Mouse (Mus musculus): ENCODE measurements around the gene Timm9. TPM values are rescaled to one million over a fixed set of nuclear protein-coding genes. Genes with fewer than 3 reads are reported as not detected.
A peak's percentile ranks its signal among the peaks of the same experiment; 100 is the strongest.
"Not testable (repeated sequence)": the region's sequence is repeated elsewhere in the genome, so short reads cannot be mapped to it uniquely, and the experiment has no call there.

The Timm9 gene
- polyA plus RNA-seq, 1 experiment from 2014 or later: 85.7 TPM

DNA sequence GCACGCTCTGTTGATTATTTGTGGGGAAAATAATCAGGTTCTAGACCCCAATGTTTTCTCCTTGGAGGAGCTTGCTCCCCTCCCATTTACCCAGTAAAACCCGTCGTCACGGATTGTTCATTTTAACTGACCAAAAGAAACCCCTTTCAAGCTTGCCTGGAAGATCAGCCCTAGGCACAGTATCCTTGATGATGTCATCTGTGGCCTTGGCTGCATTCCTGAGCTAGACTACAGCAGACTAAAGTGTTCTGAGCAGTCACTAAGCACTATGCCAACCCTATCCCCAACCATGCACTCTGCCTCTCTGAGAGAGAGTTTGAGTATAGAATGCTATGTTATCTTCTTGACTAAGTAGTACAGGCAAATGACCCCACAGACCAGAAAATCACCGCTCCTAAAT, 20.1 kb downstream of the Timm9 start:
- no peak overlapping the region for H3K27ac ChIP-seq (ENCODE audit: low read depth, low read length)
- ATAC-seq: no peak
- 65% methylated on average over 5 of the region's 5 CpGs for WGBS
- H3K36me3 ChIP-seq (ENCODE audit: control insufficient read depth, insufficient read depth, low read length): 0 out of 2 replicates have a peak, but pooled peaks cover 3% of the 10 kb centered on the region
- H3K4me1 ChIP-seq (ENCODE audit: control insufficient read depth, insufficient read depth, low read length): 0 out of 2 replicates have a peak, but pooled peaks cover 2% of the 10 kb centered on the region
- H3K9ac ChIP-seq (ENCODE audit: low read length): no peak overlapping the region
- H3K9me3 ChIP-seq (replicated peaks; ENCODE audit: control insufficient read depth, low read length): no peaks in the 10 kb centered on the region
- 0 out of 2 replicates have a peak, but pooled peaks cover 2% of the 10 kb centered on the region for H3K27me3 ChIP-seq (replicated peaks; ENCODE audit: control insufficient read depth, insufficient read depth, low read length)
- no peak overlapping the region for H3K4me3 ChIP-seq (ENCODE audit: low read depth, low read length)
- H3K4me2 ChIP-seq (ENCODE audit: low read length): no peak overlapping the region
- peak; percentile 23 for DNase-seq (ENCODE audit: low spot score)

DNA sequence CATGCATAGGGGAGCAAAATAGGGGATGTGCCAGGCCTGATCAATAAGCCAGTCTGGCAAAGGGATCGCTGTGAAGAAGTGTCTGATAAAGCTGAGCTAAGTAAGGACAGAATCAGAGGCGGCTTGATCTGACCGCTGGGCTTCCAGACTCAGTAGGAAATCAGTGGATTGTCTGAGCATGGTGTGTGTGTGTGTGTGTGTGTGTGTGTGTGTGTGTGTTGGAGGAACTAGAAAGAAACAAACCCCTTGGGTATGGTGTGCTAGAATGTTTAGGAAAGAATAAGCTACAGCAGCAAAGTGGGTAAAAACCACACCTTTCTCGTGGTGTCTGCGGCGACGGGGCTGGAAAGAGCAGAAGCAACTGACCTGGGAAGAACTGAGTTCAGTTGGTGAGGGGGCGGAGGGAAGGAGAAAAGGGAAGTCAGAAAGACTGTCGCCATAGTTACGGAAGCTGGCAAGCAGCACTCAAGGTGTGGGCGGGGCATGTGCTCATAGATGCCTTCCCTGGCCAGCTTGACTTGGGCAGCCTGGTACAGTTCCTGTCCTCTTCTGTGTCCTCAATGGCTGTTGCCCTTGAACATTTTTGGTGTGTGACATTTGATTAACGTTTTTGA, 22.7 kb downstream of the Timm9 start:
- H3K9ac ChIP-seq (ENCODE audit: low read length): no peak overlapping the region; the same call in 1 of the 2 replicates
- ATAC-seq: peak; percentile 46; the same call in 1 of the 2 replicates
- no peak overlapping the region for H3K27ac ChIP-seq (ENCODE audit: low read depth, low read length)
- DNase-seq (ENCODE audit: low spot score): peak; percentile 65
- no peaks in the 10 kb centered on the region for H3K36me3 ChIP-seq (ENCODE audit: control insufficient read depth, insufficient read depth, low read length)
- H3K9me3 ChIP-seq (replicated peaks; ENCODE audit: control insufficient read depth, low read length): no peaks in the 10 kb centered on the region
- H3K4me2 ChIP-seq (ENCODE audit: low read length): no peak overlapping the region
- 0 out of 2 replicates have a peak, but pooled peaks cover 4% of the 10 kb centered on the region for H3K4me1 ChIP-seq (ENCODE audit: control insufficient read depth, insufficient read depth, low read length)
- 0 out of 2 replicates have a peak, but pooled peaks cover 5% of the 10 kb centered on the region for H3K27me3 ChIP-seq (replicated peaks; ENCODE audit: control insufficient read depth, insufficient read depth, low read length)
- no peak overlapping the region for H3K4me3 ChIP-seq (ENCODE audit: low read depth, low read length)
- WGBS: 23% methylated on average over 12 of the region's 12 CpGs

DNA sequence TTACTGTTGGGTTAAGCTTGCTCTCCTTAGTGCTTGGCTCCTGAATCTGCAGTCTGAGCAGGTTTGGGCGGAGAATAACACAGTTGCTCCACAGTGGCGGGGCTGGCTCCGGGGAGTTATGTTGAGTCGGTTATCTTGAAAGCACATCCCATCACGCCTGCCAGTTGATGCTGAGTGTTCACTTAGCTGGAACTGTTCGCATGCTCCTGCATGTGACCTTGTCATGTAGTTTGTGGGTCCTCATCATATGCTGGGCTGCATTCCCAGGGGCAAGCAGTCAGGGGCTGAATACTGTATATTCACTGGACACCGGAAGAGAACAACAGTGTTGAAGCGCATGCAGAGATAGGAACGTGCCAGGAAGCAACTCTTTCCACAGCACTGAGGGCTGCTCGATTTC, 23.4 kb downstream of the Timm9 start:
- Histone ChIP-seq H3K4me1 (ENCODE audit: control insufficient read depth, insufficient read depth, low read length) (0 out of 2 replicates have a peak, but pooled peaks cover 4% of the 10 kb centered on the region), H3K36me3 (ENCODE audit: control insufficient read depth, insufficient read depth, low read length) (no peaks in the 10 kb centered on the region), H3K4me2 (ENCODE audit: low read length) (no peak overlapping the region), H3K9ac (ENCODE audit: low read length) (no peak overlapping the region), H3K4me3 (ENCODE audit: low read depth, low read length) (no peak overlapping the region), H3K9me3 (replicated peaks; ENCODE audit: control insufficient read depth, low read length) (no peaks in the 10 kb centered on the region), H3K27ac (ENCODE audit: low read depth, low read length) (no peak overlapping the region), H3K27me3 (replicated peaks; ENCODE audit: control insufficient read depth, insufficient read depth, low read length) (0 out of 2 replicates have a peak, but pooled peaks cover 5% of the 10 kb centered on the region)
- 89% methylated on average over 10 of the region's 10 CpGs for WGBS
- DNase-seq (ENCODE audit: low spot score): no peak
- ATAC-seq: no peak

DNA sequence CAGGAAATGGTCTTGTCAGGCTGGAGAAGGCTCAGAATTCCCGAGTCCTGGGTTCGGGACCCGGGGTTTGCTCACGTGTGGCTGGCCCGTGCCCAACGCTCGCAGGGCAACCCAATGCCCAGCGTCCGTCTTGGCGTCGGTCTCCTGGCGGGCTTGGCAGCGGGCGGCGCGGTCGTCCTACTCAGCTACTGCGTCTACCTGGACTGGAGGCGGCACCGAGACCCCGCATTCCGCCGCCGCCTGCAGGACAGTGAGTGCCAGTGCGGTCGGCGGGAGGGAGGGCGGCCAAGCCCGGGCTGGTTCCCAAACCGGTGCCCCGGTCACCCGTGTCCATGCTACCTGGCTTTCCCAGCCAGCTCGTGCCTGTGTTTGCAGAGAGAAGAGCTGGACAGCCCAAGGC, 25.2 kb downstream of the Timm9 start, which contains the start of gene Tomm20l:
Gene Tomm20l (plus strand): TSS at position 98 of the 400 bp plus-strand sequence.
- H3K27ac ChIP-seq (ENCODE audit: low read depth, low read length): no peak within 1 kb of the TSS
- ATAC-seq (no peak), DNase-seq (ENCODE audit: low spot score) (no peak)
- 7% methylated on average over 32 of the region's 33 CpGs for WGBS
- peak within 1 kb of the TSS; percentile 39 for H3K4me2 ChIP-seq (ENCODE audit: low read length)
- no peak within 1 kb of the TSS for H3K9ac ChIP-seq (ENCODE audit: low read length)
- no peaks in the 10 kb centered on the region for H3K36me3 ChIP-seq (ENCODE audit: control insufficient read depth, insufficient read depth, low read length)
- 0 out of 2 replicates have a peak, but pooled peaks cover 4% of the 10 kb centered on the region for H3K4me1 ChIP-seq (ENCODE audit: control insufficient read depth, insufficient read depth, low read length)
- no peak within 1 kb of the TSS for H3K4me3 ChIP-seq (ENCODE audit: low read depth, low read length)
- 0 out of 2 replicates have a peak, but pooled peaks cover 5% of the 10 kb centered on the region for H3K27me3 ChIP-seq (replicated peaks; ENCODE audit: control insufficient read depth, insufficient read depth, low read length)
- no peaks in the 10 kb centered on the region for H3K9me3 ChIP-seq (replicated peaks; ENCODE audit: control insufficient read depth, low read length)

DNA sequence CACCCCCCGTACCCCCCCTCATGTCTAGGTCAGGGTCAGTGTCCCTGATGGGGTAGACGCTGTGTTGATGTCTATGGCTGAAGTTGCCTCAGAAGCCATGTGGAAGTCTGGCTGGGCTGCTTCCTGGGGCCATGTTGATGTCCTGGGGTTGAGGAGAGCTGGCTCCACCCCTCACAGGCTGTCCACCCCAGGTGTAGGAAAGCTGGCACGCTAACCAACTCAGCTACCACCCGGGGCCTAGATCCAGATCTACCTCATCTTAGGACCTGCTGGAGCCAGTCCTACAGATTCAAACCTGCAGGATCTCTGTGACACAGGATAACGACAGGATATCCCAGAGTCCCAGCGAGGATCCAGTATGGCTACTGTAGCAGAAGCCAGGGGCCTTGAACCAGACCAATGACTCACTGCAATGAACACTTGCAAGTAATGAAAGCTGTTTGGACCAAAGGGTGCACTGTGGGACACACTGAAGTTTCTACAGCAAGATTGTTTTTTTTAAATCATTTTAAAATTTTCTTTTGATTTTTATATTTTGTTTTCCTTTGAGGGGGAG, 29.2 kb downstream of the Timm9 start:
- WGBS: 90% methylated on average over 6 of the region's 6 CpGs
- Histone ChIP-seq H3K27me3 (replicated peaks; ENCODE audit: control insufficient read depth, insufficient read depth, low read length) (0 out of 2 replicates have a peak, but pooled peaks cover 5% of the 10 kb centered on the region), H3K36me3 (ENCODE audit: control insufficient read depth, insufficient read depth, low read length) (no peaks in the 10 kb centered on the region), H3K4me3 (ENCODE audit: low read depth, low read length) (no peak overlapping the region), H3K4me1 (ENCODE audit: control insufficient read depth, insufficient read depth, low read length) (0 out of 2 replicates have a peak, but pooled peaks cover 4% of the 10 kb centered on the region), H3K27ac (ENCODE audit: low read depth, low read length) (no peak overlapping the region), H3K9ac (ENCODE audit: low read length) (no peak overlapping the region), H3K4me2 (ENCODE audit: low read length) (no peak overlapping the region), H3K9me3 (replicated peaks; ENCODE audit: control insufficient read depth, low read length) (no peaks in the 10 kb centered on the region)
- no peak for ATAC-seq
- no peak for DNase-seq (ENCODE audit: low spot score)

DNA sequence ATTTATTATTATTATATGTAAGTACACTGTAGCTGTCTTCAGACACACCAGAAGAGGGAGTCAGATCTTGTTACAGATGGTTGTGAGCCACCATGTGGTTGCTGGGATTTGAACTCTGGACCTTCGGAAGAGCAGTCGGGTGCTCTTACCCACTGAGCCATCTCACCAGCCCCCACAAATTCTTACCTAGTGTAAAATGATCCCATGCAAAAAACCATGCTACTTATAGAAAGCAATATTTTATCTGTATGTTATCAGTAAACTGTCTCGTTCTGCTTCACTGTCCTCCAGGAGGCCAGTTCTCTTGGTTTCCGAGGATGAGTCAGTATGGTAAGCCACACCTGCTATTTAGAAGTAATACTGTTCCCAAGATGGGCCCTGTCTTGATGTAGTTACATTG, 32.2 kb downstream of the Timm9 start:
- not testable (repeated sequence) for H3K27ac ChIP-seq (ENCODE audit: low read depth, low read length); H3K27me3 ChIP-seq (replicated peaks; ENCODE audit: control insufficient read depth, insufficient read depth, low read length); H3K9me3 ChIP-seq (replicated peaks; ENCODE audit: control insufficient read depth, low read length); H3K4me3 ChIP-seq (ENCODE audit: low read depth, low read length); H3K9ac ChIP-seq (ENCODE audit: low read length); DNase-seq (ENCODE audit: low spot score); H3K4me1 ChIP-seq (ENCODE audit: control insufficient read depth, insufficient read depth, low read length); ATAC-seq; H3K36me3 ChIP-seq (ENCODE audit: control insufficient read depth, insufficient read depth, low read length); H3K4me2 ChIP-seq (ENCODE audit: low read length)
- WGBS: 93% methylated on average over 4 of the region's 4 CpGs

DNA sequence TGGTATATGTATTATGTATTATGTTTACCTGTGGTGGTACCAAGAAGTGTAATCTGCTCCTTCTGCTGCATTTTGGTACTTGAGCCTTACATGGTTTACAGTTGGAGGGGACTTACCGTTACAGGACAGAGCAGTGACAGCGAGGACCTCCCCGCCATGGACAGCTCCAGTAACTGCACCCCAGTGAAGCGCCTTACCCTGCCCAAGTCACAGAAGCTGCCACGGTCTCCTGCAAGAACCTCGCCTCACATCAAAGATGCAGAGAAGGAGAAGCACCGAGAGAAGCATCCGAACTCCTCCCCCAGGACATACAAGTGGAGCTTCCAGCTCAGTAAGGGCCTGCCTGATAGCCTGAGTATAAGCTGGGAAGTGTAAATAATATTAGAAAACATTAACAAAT, 50.2 kb downstream of the Timm9 start:
- Histone ChIP-seq H3K27ac (ENCODE audit: low read depth, low read length) (no peak overlapping the region), H3K36me3 (ENCODE audit: control insufficient read depth, insufficient read depth, low read length) (peaks cover 21% of the 10 kb centered on the region), H3K4me3 (ENCODE audit: low read depth, low read length) (no peak overlapping the region), H3K9me3 (replicated peaks; ENCODE audit: control insufficient read depth, low read length) (no peaks in the 10 kb centered on the region), H3K9ac (ENCODE audit: low read length) (no peak overlapping the region), H3K27me3 (replicated peaks; ENCODE audit: control insufficient read depth, insufficient read depth, low read length) (no peaks in the 10 kb centered on the region), H3K4me2 (ENCODE audit: low read length) (no peak overlapping the region), H3K4me1 (ENCODE audit: control insufficient read depth, insufficient read depth, low read length) (no peaks in the 10 kb centered on the region)
- DNase-seq (ENCODE audit: low spot score) (no peak), ATAC-seq (no peak)
- 92% methylated on average over 8 of the region's 8 CpGs for WGBS
